Mouse (Mus musculus) limb, embryonic 13.5 days (tissue): Measurements from ENCODE around the gene Defb19. TPM values are rescaled to one million over a fixed set of nuclear protein-coding genes. Genes with fewer than 3 reads are reported as not detected.

Source experiments
- ATAC-seq: fragments of 200-750 bp; cut with Nextera tagmentation; 2 replicates; pipeline ENCODE4 v1.8.0; 2017; ENCODE audit warnings: low read depth, moderate number of reproducible peaks, moderate TSS enrichment; ENCODE audit not compliant: low FRiP score
- H3K27ac ChIP-seq: fragments of 300-500 bp; sonication (generic); 2 replicates; pipeline ENCODE4 v1.5.1; 2015; ENCODE audit warnings: inconsistent platforms, mild to moderate bottlenecking, moderate library complexity
- H3K27me3 ChIP-seq: fragments of 300-500 bp; sonication (generic); 2 replicates; pipeline ENCODE4 v1.6.1; 2015; ENCODE audit warnings: mild to moderate bottlenecking, inconsistent platforms
- H3K36me3 ChIP-seq: fragments of 300-500 bp; sonication (generic); 2 replicates; pipeline ENCODE4 v1.6.1; 2015; ENCODE audit warnings: inconsistent platforms, mild to moderate bottlenecking, moderate library complexity
- H3K4me1 ChIP-seq: fragments of 300-500 bp; sonication (generic); 2 replicates; pipeline ENCODE4 v1.6.1; 2015; ENCODE audit warnings: inconsistent platforms
- H3K4me2 ChIP-seq: fragments of 300-500 bp; sonication (generic); replicated peaks from 2 replicates; pipeline ENCODE4 v1.6.1; 2015; ENCODE audit warnings: inconsistent platforms, mild to moderate bottlenecking, moderate library complexity
- H3K4me3 ChIP-seq: fragments of 300-500 bp; sonication (generic); 2 replicates; pipeline ENCODE4 v1.5.1; 2015; ENCODE audit warnings: moderate library complexity, mild to moderate bottlenecking, inconsistent platforms
- H3K9ac ChIP-seq: fragments of 300-500 bp; sonication (generic); 2 replicates; pipeline ENCODE4 v1.6.1; 2015; ENCODE audit warnings: mild to moderate bottlenecking, inconsistent platforms
- H3K9me3 ChIP-seq: fragments of 300-500 bp; sonication (generic); 2 replicates; pipeline ENCODE4 v1.6.1; 2016; ENCODE audit warnings: inconsistent platforms
- WGBS: fragments of 180-500 bp; shearing (Covaris S2); methylation state at CpG from one replicate; pipeline ENCODE4 v1.1.7; 2015; 5-methylcytosine and 5-hydroxymethylcytosine counted together
- polyA plus RNA-seq: library from polyadenylated mRNA; unstranded; fragments of >200 nt; fragmentation: Nextera tagmentation; extraction: Ambion mirVana; gene quantifications from 2 replicates; pipeline ENCODE4 v1.2.1, GENCODE M21; 2015

Defb19 gene
- polyA plus RNA-seq, 1 experiment from 2014 or later = not detected

GRCm38 (mm10) chr2:152615563-152615962 lies 35.5 kb upstream of the Defb19 start:
- WGBS = 10% methylated on average over 7 of the region's 7 CpGs
- no peak overlapping the region for H3K9ac ChIP-seq
- ATAC-seq = 0 out of 2 replicates have a peak, but pooled peaks have one; percentile 36
- no peaks in the 10 kb centered on the region for H3K27me3 ChIP-seq
- H3K4me2 ChIP-seq = no peak overlapping the region
- H3K36me3 ChIP-seq = no peaks in the 10 kb centered on the region
- no peak overlapping the region for H3K27ac ChIP-seq
- no peaks in the 10 kb centered on the region for H3K9me3 ChIP-seq
- no peak overlapping the region for H3K4me3 ChIP-seq
- H3K4me1 ChIP-seq = no peaks in the 10 kb centered on the region

GRCm38 (mm10) chr2:152612193-152612592 lies 32.1 kb upstream of the Defb19 start:
- Histone ChIP-seq H3K9ac (no peak overlapping the region), H3K4me3 (no peak overlapping the region), H3K36me3 (no peaks in the 10 kb centered on the region), H3K4me1 (no peaks in the 10 kb centered on the region), H3K9me3 (no peaks in the 10 kb centered on the region), H3K27me3 (no peaks in the 10 kb centered on the region), H3K27ac (no peak overlapping the region), H3K4me2 (no peak overlapping the region)
- WGBS = 37% methylated on average over 7 of the region's 8 CpGs
- ATAC-seq = no peak; the same call in 1 of the 2 replicates

- Histone ChIP-seq H3K4me2 (no peak overlapping the region), H3K4me1 (no peaks in the 10 kb centered on the region), H3K36me3 (no peaks in the 10 kb centered on the region), H3K27ac (no peak overlapping the region), H3K9ac (no peak overlapping the region), H3K9me3 (no peaks in the 10 kb centered on the region), H3K27me3 (no peaks in the 10 kb centered on the region), H3K4me3 (no peak overlapping the region)
- no peak for ATAC-seq
- WGBS = 75% methylated on average over 1 of the region's 1 CpGs
Observed at GRCm38 (mm10) chr2:152608719-152609118, 28.6 kb upstream of the Defb19 start.

- no peak for ATAC-seq
- Histone ChIP-seq H3K4me2 (no peak overlapping the region), H3K9me3 (no peaks in the 10 kb centered on the region), H3K27me3 (no peaks in the 10 kb centered on the region), H3K36me3 (no peaks in the 10 kb centered on the region), H3K27ac (no peak overlapping the region), H3K4me3 (no peak overlapping the region), H3K4me1 (no peaks in the 10 kb centered on the region), H3K9ac (no peak overlapping the region)
- WGBS = 50% methylated on average over 6 of the region's 6 CpGs
Observed at GRCm38 (mm10) chr2:152607746-152608145, 27.6 kb upstream of the Defb19 start.

GRCm38 (mm10) chr2:152604057-152604456 lies 23.9 kb upstream of the Defb19 start, which contains the start of gene Defb36:
Defb36 (plus strand) TSS chr2:152604327.
- Histone ChIP-seq H3K4me2 (no peak within 1 kb of the TSS), H3K9me3 (no peaks in the 10 kb centered on the region), H3K27me3 (no peaks in the 10 kb centered on the region), H3K36me3 (no peaks in the 10 kb centered on the region), H3K27ac (no peak within 1 kb of the TSS), H3K4me1 (no peaks in the 10 kb centered on the region), H3K9ac (no peak within 1 kb of the TSS), H3K4me3 (no peak within 1 kb of the TSS)
- ATAC-seq = no peak
- 82% methylated on average over 15 of the region's 15 CpGs for WGBS

GRCm38 (mm10) chr2:152601275-152601960 lies 21.3 kb upstream of the Defb19 start:
- H3K9me3 ChIP-seq = no peaks in the 10 kb centered on the region
- no peak for ATAC-seq
- no peaks in the 10 kb centered on the region for H3K36me3 ChIP-seq
- H3K9ac ChIP-seq = no peak overlapping the region
- H3K4me3 ChIP-seq = no peak overlapping the region
- H3K4me1 ChIP-seq = no peaks in the 10 kb centered on the region
- H3K4me2 ChIP-seq = no peak overlapping the region
- no peaks in the 10 kb centered on the region for H3K27me3 ChIP-seq
- H3K27ac ChIP-seq = no peak overlapping the region
- WGBS = 74% methylated on average over 4 of the region's 4 CpGs

GRCm38 (mm10) chr2:152600076-152600475 lies 20.0 kb upstream of the Defb19 start:
- Histone ChIP-seq H3K4me2 (no peak overlapping the region), H3K9ac (no peak overlapping the region), H3K27me3 (no peaks in the 10 kb centered on the region), H3K27ac (no peak overlapping the region), H3K4me1 (no peaks in the 10 kb centered on the region), H3K36me3 (no peaks in the 10 kb centered on the region), H3K4me3 (no peak overlapping the region), H3K9me3 (no peaks in the 10 kb centered on the region)
- WGBS = 89% methylated on average over 6 of the region's 6 CpGs
- ATAC-seq = no peak

GRCm38 (mm10) chr2:152599299-152599698 lies 19.2 kb upstream of the Defb19 start, which contains the start of gene Defb45:
Defb45 (minus strand) TSS chr2:152599399.
- Histone ChIP-seq H3K27me3 (no peaks in the 10 kb centered on the region), H3K9ac (no peak within 1 kb of the TSS), H3K36me3 (no peaks in the 10 kb centered on the region), H3K9me3 (no peaks in the 10 kb centered on the region), H3K4me3 (no peak within 1 kb of the TSS), H3K4me2 (no peak within 1 kb of the TSS), H3K27ac (no peak within 1 kb of the TSS), H3K4me1 (no peaks in the 10 kb centered on the region)
- 60% methylated on average over 7 of the region's 7 CpGs for WGBS
- ATAC-seq = no peak

GRCm38 (mm10) chr2:152589021-152589420 lies 8.9 kb upstream of the Defb19 start:
- Histone ChIP-seq H3K4me1 (0 out of 2 replicates have a peak, but pooled peaks cover 5% of the 10 kb centered on the region), H3K9me3 (no peaks in the 10 kb centered on the region), H3K27ac (no peak overlapping the region), H3K4me3 (no peak overlapping the region), H3K36me3 (no peaks in the 10 kb centered on the region), H3K4me2 (no peak overlapping the region), H3K9ac (no peak overlapping the region), H3K27me3 (no peaks in the 10 kb centered on the region)
- WGBS = 39% methylated on average over 6 of the region's 6 CpGs
- ATAC-seq = no peak

GRCm38 (mm10) chr2:152588450-152588849 lies 8.3 kb upstream of the Defb19 start:
- no peaks in the 10 kb centered on the region for H3K9me3 ChIP-seq
- WGBS = 22% methylated on average over 2 of the region's 2 CpGs
- no peak for ATAC-seq
- no peak overlapping the region for H3K9ac ChIP-seq
- H3K4me3 ChIP-seq = no peak overlapping the region
- H3K4me1 ChIP-seq = 0 out of 2 replicates have a peak, but pooled peaks cover 5% of the 10 kb centered on the region
- no peak overlapping the region for H3K27ac ChIP-seq
- H3K36me3 ChIP-seq = no peaks in the 10 kb centered on the region
- no peaks in the 10 kb centered on the region for H3K27me3 ChIP-seq
- H3K4me2 ChIP-seq = no peak overlapping the region

- Histone ChIP-seq H3K9ac (no peak overlapping the region), H3K27ac (no peak overlapping the region), H3K9me3 (no peaks in the 10 kb centered on the region), H3K4me1 (0 out of 2 replicates have a peak, but pooled peaks cover 5% of the 10 kb centered on the region), H3K36me3 (no peaks in the 10 kb centered on the region), H3K4me2 (no peak overlapping the region), H3K27me3 (no peaks in the 10 kb centered on the region), H3K4me3 (no peak overlapping the region)
- ATAC-seq = no peak
- 66% methylated on average over 4 of the region's 4 CpGs for WGBS
Observed at GRCm38 (mm10) chr2:152586926-152587560, 6.9 kb upstream of the Defb19 start.

GRCm38 (mm10) chr2:152580612-152581011 lies 500 bp upstream of the Defb19 start:
- H3K4me2 ChIP-seq = no peak overlapping the region
- no peaks in the 10 kb centered on the region for H3K27me3 ChIP-seq
- WGBS = 88% methylated on average over 11 of the region's 11 CpGs
- no peaks in the 10 kb centered on the region for H3K36me3 ChIP-seq
- H3K4me3 ChIP-seq = no peak overlapping the region
- H3K27ac ChIP-seq = no peak overlapping the region
- H3K9ac ChIP-seq = no peak overlapping the region
- no peaks in the 10 kb centered on the region for H3K9me3 ChIP-seq
- H3K4me1 ChIP-seq = no peaks in the 10 kb centered on the region
- ATAC-seq = no peak
